Mouse (Mus musculus) midbrain, embryonic 13.5 days (tissue): ENCODE measurements around the gene Brdt. TPM values are rescaled to one million over a fixed set of nuclear protein-coding genes. Genes with fewer than 3 reads are reported as not detected.

Source experiments
- polyA plus RNA-seq: library from polyadenylated mRNA; unstranded; fragments of >200 nt; fragmentation: Nextera tagmentation; extraction: Ambion mirVana; gene quantifications from 2 replicates; pipeline ENCODE4 v1.2.1, GENCODE M21; 2015

The Brdt gene
- polyA plus RNA-seq, 1 experiment from 2014 or later, result 1.5 TPM

Other genes starting within 250 kb of the Brdt start
- gene Tgfbr3, start 41.5 kb upstream of the Brdt start, polyA plus RNA-seq, result 3.4 and 3.7 TPM in 2 replicates
- gene Ephx4, start 71.6 kb downstream of the Brdt start, polyA plus RNA-seq, result 0.77 and 1.1 TPM in 2 replicates
- not detected in 2 replicates for gene Lpcat2b, start 100.4 kb downstream of the Brdt start, polyA plus RNA-seq
- 14.5 and 17.9 TPM in 2 replicates for gene Btbd8, start 106.8 kb downstream of the Brdt start, polyA plus RNA-seq
- 0.30 and 0.39 TPM in 2 replicates for gene Gm42669, start 176.5 kb downstream of the Brdt start, polyA plus RNA-seq
- 0.30 and 0.45 TPM in 2 replicates for gene 1700028K03Rik, start 203.6 kb downstream of the Brdt start, polyA plus RNA-seq